Mouse (Mus musculus) embryonic facial prominence, embryonic 14.5 days (tissue): ENCODE measurements at regions not wholly inside any gene's neighbourhood (a gene's known extent, or its start where the extent isn't known, plus 50 kb on each side); places are given as distances from the start of the nearest gene placed in this dataset.
"Not testable (repeated sequence)": the region's sequence is repeated elsewhere in the genome, so short reads cannot be mapped to it uniquely, and the experiment has no call there.

ENCODE experiments used
- ATAC-seq: fragments of 200-750 bp; cut with Nextera tagmentation; 2 replicates; pipeline ENCODE4 v1.8.0; 2017; ENCODE audit warnings: low read depth, moderate number of reproducible peaks, moderate TSS enrichment
- DNase-seq: peaks from one replicate; pipeline ENCODE4 v3.0.0-alpha.2; 2015; ENCODE audit warnings: low spot score
- H3K27ac ChIP-seq: fragments of 300-500 bp; sonication (generic); replicated peaks from 2 replicates; pipeline ENCODE4 v1.5.1; 2014; ENCODE audit warnings: low read depth, mild to moderate bottlenecking, low read length, moderate library complexity
- H3K27me3 ChIP-seq: fragments of 300-500 bp; sonication (generic); replicated peaks from 2 replicates; pipeline ENCODE4 v1.6.1; 2014; ENCODE audit warnings: low read length; ENCODE audit not compliant: control insufficient read depth, insufficient read depth
- H3K36me3 ChIP-seq: fragments of 300-500 bp; sonication (generic); 2 replicates; pipeline ENCODE4 v1.6.1; 2014; ENCODE audit warnings: low read length, mixed read lengths; ENCODE audit not compliant: control insufficient read depth, insufficient read depth
- H3K4me1 ChIP-seq: fragments of 300-500 bp; sonication (generic); 2 replicates; pipeline ENCODE4 v1.6.1; 2014; ENCODE audit warnings: antibody characterized with exemption, low read length; ENCODE audit not compliant: control insufficient read depth, insufficient read depth
- H3K4me2 ChIP-seq: fragments of 300-500 bp; sonication (generic); 2 replicates; pipeline ENCODE4 v1.6.1; 2014; ENCODE audit warnings: low read depth, mild to moderate bottlenecking, low read length, moderate library complexity, mixed read lengths
- H3K4me3 ChIP-seq: fragments of 300-500 bp; sonication (generic); 2 replicates; pipeline ENCODE4 v1.5.1; 2014; ENCODE audit warnings: low read depth, mild to moderate bottlenecking, low read length
- H3K9ac ChIP-seq: fragments of 300-500 bp; sonication (generic); 2 replicates; pipeline ENCODE4 v1.6.1; 2014; ENCODE audit warnings: low read depth, mild to moderate bottlenecking, low read length, moderate library complexity, mixed read lengths
- H3K9me3 ChIP-seq: fragments of 300-500 bp; sonication (generic); 2 replicates; pipeline ENCODE4 v1.6.1; 2016; ENCODE audit warnings: low read length; ENCODE audit not compliant: control insufficient read depth
- WGBS: fragments of 180-500 bp; shearing (Covaris S2); extraction: QIAGEN DNeasy Blood & Tissue Kit; methylation state at CpG from one replicate; pipeline ENCODE4 v1.1.7; 2014; 5-methylcytosine and 5-hydroxymethylcytosine counted together

- Histone ChIP-seq H3K9me3 (no peaks in the 10 kb centered on the region), H3K27ac (no peak overlapping the region), H3K27me3 (no peaks in the 10 kb centered on the region), H3K4me3 (no peak overlapping the region), H3K36me3 (no peaks in the 10 kb centered on the region), H3K4me2 (no peak overlapping the region), H3K4me1 (no peaks in the 10 kb centered on the region), H3K9ac (no peak overlapping the region)
- ATAC-seq (no peak), DNase-seq (no peak)
- WGBS: 82% methylated on average over 2 of the region's 2 CpGs
These were observed 776.2 kb downstream of the Diaph2 start for GRCm38 (mm10) chrX:130525770-130526169.

- no peak for DNase-seq
- Histone ChIP-seq H3K4me2 (no peak overlapping the region), H3K9ac (no peak overlapping the region), H3K4me1 (no peaks in the 10 kb centered on the region), H3K27ac (no peak overlapping the region), H3K4me3 (no peak overlapping the region), H3K9me3 (no peaks in the 10 kb centered on the region), H3K36me3 (no peaks in the 10 kb centered on the region), H3K27me3 (no peaks in the 10 kb centered on the region)
- WGBS: 48% methylated on average over 9 of the region's 9 CpGs
- ATAC-seq: no peak
These were observed 783.9 kb downstream of the Diaph2 start for GRCm38 (mm10) chrX:130533171-130534156.

GRCm38 (mm10) chrX:130538771-130539170 lies 789.2 kb downstream of the Diaph2 start:
- not testable (repeated sequence) for H3K27ac ChIP-seq, H3K4me3 ChIP-seq, ATAC-seq, H3K27me3 ChIP-seq, H3K36me3 ChIP-seq, H3K9ac ChIP-seq, H3K4me2 ChIP-seq, H3K4me1 ChIP-seq, H3K9me3 ChIP-seq, DNase-seq
- 94% methylated on average over 7 of the region's 8 CpGs for WGBS

- Histone ChIP-seq H3K4me2 (no peak overlapping the region), H3K4me3 (no peak overlapping the region), H3K4me1 (no peaks in the 10 kb centered on the region), H3K27ac (no peak overlapping the region), H3K9ac (no peak overlapping the region), H3K36me3 (no peaks in the 10 kb centered on the region), H3K27me3 (no peaks in the 10 kb centered on the region), H3K9me3 (no peaks in the 10 kb centered on the region)
- DNase-seq (no peak), ATAC-seq (no peak)
- 82% methylated on average over 5 of the region's 5 CpGs for WGBS
These were observed 798.5 kb downstream of the Diaph2 start for GRCm38 (mm10) chrX:130548001-130548400.

- no peak overlapping the region for H3K9ac ChIP-seq
These were observed 799.7 kb downstream of the Diaph2 start for GRCm38 (mm10) chrX:130549275-130549674.

GRCm38 (mm10) chrX:130549925-130550324 lies 800.4 kb downstream of the Diaph2 start:
- no peak for DNase-seq
- ATAC-seq: no peak
- no peaks in the 10 kb centered on the region for H3K9me3 ChIP-seq
- no peak overlapping the region for H3K27ac ChIP-seq
- no peak overlapping the region for H3K9ac ChIP-seq
- no peaks in the 10 kb centered on the region for H3K27me3 ChIP-seq
- H3K36me3 ChIP-seq: no peaks in the 10 kb centered on the region
- H3K4me2 ChIP-seq: no peak overlapping the region
- no peak overlapping the region for H3K4me3 ChIP-seq
- H3K4me1 ChIP-seq: no peaks in the 10 kb centered on the region
- WGBS: 69% methylated on average over 4 of the region's 4 CpGs

More at GRCm38 (mm10) chrX:130549275-130549674, 799.7 kb downstream of the Diaph2 start:
- H3K4me1 ChIP-seq: no peaks in the 10 kb centered on the region
- no peak overlapping the region for H3K27ac ChIP-seq
- H3K9me3 ChIP-seq: no peaks in the 10 kb centered on the region
- no peak for ATAC-seq
- no peak overlapping the region for H3K4me3 ChIP-seq
- peak; percentile 5 for DNase-seq
- H3K4me2 ChIP-seq: no peak overlapping the region
- no peaks in the 10 kb centered on the region for H3K36me3 ChIP-seq
- no peaks in the 10 kb centered on the region for H3K27me3 ChIP-seq
- WGBS: 45% methylated on average over 3 of the region's 3 CpGs

- Histone ChIP-seq H3K27me3 (no peaks in the 10 kb centered on the region), H3K4me3 (no peak overlapping the region), H3K36me3 (no peaks in the 10 kb centered on the region), H3K9ac (no peak overlapping the region), H3K4me2 (no peak overlapping the region), H3K27ac (no peak overlapping the region), H3K4me1 (no peaks in the 10 kb centered on the region), H3K9me3 (no peaks in the 10 kb centered on the region)
- DNase-seq: no peak
- no peak for ATAC-seq
These were observed 807.7 kb downstream of the Diaph2 start for GRCm38 (mm10) chrX:130557251-130557650.

- ATAC-seq (no peak), DNase-seq (no peak)
- Histone ChIP-seq H3K27me3 (no peaks in the 10 kb centered on the region), H3K9me3 (no peaks in the 10 kb centered on the region), H3K9ac (no peak overlapping the region), H3K4me2 (no peak overlapping the region), H3K4me1 (no peaks in the 10 kb centered on the region), H3K27ac (no peak overlapping the region), H3K4me3 (no peak overlapping the region), H3K36me3 (no peaks in the 10 kb centered on the region)
- 64% methylated on average over 5 of the region's 5 CpGs for WGBS
These were observed 828.2 kb downstream of the Diaph2 start for GRCm38 (mm10) chrX:130577706-130578105.

GRCm38 (mm10) chrX:130596631-130597030 lies 847.1 kb downstream of the Diaph2 start:
- H3K4me2 ChIP-seq: no peak overlapping the region
- ATAC-seq (no peak), DNase-seq (no peak)
- H3K4me1 ChIP-seq: no peaks in the 10 kb centered on the region
- H3K9ac ChIP-seq: no peak overlapping the region
- H3K9me3 ChIP-seq: no peaks in the 10 kb centered on the region
- H3K36me3 ChIP-seq: no peaks in the 10 kb centered on the region
- 24% methylated on average over 1 of the region's 1 CpGs for WGBS
- H3K27ac ChIP-seq: no peak overlapping the region
- H3K27me3 ChIP-seq: no peaks in the 10 kb centered on the region
- H3K4me3 ChIP-seq: no peak overlapping the region
